Mouse (Mus musculus) A20 (cell line): ENCODE measurements around the gene Lims1.

Source experiments
- DNase-seq: peaks from one replicate; pipeline ENCODE4 v3.0.0-alpha.2; 2011; ENCODE audit warnings: low read depth, low spot score

Lims1 gene

DNA sequence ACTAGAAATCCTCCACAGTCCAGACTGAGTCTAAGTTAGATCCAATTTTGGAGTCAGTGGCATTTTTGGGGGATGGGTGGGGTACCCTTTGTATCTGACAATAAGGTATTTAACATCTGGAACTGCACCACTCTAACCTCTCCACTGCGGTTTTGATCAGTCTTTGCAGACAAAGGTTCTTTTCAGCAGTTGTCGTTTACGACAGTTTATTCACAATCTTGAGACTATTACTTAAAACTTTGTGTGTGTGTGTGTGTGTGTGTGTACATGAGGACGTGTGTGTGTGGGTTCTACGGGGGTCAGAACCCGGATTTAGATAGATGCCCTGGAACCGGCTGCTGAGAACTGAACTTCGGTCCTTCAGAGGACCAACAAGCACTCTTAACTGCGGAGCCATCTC, 122.6 kb downstream of the Lims1 start:
- DNase-seq = no peak

DNA sequence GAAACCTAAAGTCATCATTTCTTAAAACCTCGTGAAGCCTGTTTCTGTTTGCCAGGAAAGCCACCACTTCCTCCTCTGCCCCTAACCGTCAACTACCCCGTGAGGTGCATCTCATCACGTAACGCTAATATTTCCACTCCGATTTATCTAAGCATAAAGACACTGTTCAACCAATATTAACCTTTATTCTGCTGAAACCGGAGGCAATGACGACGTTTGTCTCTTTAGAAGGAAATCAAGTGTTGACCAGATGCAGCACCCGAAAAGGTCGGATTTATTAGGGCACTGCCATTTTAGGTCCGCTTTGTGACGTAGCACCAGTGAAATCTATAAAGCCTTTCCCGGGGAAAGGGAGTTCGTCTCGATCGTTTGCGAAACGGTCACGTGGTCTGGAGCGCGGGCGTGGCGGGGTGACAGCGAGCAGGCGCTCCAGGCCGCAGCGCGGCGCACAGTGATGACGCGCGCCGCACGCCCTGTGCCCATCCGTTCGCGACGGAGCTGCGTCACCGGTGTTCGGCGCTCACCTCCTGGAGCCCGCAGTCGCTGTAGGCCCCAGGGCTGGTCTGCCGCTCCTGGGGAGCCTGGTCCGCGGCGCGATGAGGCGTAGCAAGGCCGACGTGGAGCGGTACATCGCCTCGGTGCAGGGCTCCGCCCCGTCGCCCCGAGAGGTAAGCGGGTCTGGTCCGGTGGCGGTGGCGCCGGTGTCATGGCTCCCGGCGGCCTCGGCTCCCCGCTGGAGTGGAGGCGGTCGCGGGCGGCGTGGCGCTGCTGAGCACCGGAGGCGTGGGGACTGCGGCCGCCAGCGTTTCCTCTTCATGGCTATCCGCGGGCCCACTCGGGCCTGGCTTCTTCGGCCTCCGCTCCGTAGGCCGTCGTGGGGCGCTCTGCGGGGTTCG, 123.4 kb downstream of the Lims1 start, which contains the start of gene Ranbp2:
Gene Ranbp2 (plus strand): TSS at position 537 of the 896 bp plus-strand sequence.
- DNase-seq = peak; percentile 98

DNA sequence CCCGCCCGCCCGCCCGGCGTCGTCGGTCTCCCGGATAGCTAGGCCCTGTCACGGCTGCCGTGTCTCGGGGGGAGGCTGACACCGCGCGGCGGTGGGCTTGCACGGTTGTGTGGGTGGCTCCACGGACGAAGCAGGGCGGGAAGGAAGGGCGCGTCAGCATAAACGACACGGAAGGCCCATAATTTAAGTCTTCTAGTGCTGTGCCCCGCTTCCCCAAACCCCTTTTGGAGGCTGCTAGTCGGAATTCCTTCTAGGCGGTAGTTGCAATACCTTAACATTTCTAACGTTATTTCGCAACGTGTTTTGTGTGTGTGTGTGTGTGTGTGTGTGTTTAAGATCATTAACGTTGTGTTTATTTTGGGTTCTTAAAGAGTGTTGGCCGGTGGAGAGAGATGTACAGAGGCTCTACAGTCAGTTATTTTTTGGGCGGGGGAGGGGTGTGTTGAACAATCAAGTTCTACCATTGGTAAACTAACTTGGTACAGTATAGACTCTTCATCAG, 124.1 kb downstream of the Lims1 start:
- DNase-seq = peak; percentile 73

DNA sequence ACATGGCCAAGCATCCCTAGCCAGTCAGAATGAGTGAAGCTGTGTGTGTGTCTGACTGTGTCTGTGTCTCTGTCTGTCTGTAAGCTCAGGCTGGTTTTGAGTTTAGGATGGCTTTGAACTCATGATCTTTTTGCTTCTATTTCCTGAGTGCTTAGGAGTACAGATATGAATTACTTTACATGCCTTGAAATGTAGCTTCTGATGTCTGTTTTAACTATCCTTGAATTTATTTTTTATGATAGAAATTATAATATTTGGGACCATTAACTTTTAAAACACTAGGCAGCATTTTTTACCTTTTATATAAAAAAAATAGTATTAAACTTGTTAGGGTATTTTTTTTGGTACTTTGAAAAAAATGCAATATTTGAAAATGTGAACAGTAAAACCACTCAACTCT, 128.3 kb downstream of the Lims1 start:
- no peak for DNase-seq

DNA sequence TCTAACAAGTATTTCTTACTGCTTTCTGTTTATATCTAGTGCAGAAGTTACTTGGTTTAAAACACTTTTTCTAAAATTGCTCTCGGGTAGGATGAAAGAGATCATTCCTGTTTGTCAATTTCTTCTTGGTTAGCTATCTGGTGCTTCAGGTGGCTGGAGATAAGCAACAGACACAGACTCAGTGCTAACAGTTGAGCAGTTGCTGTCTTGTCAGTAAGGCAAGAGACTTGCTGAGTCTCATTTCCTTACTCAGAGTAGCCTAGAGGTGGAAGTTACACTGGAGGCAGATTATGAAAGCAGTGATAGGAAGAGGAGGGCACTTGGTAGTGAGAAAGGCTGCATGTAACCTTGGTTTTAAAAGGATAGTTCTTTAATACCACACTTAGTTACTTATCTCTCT, 128.9 kb downstream of the Lims1 start:
- peak; percentile 21 for DNase-seq

DNA sequence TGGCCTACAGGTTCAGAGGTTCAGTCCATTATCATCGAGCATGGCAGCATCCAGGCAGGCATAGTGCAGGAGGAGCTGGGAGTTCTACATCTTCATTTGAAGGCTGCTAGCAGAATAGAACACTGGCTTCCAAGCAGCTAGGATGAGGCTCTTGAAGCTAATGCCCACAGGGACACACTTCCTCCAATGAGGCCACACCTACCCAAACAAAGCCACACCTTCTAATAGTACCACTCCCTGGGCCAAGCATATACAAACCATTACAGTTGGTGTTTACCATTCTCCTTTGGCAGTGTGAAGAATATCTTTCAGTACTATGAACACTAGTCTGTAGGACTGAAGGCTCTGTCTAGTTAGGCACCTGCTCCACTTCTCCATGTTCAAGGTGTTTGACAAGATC, 136.6 kb downstream of the Lims1 start:
- DNase-seq = no peak
